ENCODE assay signal across 23 mouse cellular contexts in the genomic region with DNA sequence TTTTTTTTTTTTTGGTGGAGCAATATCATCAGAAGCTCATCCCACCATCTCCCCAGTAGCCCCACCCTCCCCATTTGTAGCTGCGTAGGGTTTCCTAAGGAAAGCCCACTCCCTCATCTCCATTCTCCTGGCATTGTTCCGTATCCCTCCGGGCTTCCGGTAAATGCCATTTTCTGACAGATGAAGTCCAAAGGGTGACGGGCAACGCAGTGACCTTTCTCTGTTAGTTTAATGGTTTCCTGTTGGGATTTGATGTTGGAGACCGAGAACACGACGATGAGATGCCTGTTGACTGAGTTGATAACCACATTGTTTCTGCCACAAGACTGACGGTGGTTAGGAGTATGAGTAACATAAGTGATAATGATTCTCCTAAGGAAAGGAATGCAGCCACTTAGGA.
DNase-seq lines count a peak whose midpoint lies in the region; TF ChIP-seq lines count a peak whose summit lies in the region.
"Had no signal": no experiment of that assay in that cellular context is flagged by ENCODE, and none has a peak within 500 bp of the region (broad histone marks: within the 10 kb centered on the region; RNA-seq: fewer than 3 reads in every experiment).

No protein-coding gene starts in this region.

- no peaks in the 10 kb centered on the region for H3K79me2 ChIP-seq in C2C12 (ENCODE audit: control insufficient read depth, insufficient read depth)

- no peak for TF ChIP-seq CTCF in C2C12 (IDR thresholded peaks at IDR 0.05; ENCODE audit: control insufficient read depth, insufficient read depth, insufficient read length)

- no peaks in the 10 kb centered on the region for H3K79me3 ChIP-seq in C2C12 (ENCODE audit: low read depth)

- intact Hi-C loops in left cerebral cortex, postnatal 36 days (cut with DNase I) = no loop called here

- H3K4me3 ChIP-seq in C2C12 (ENCODE audit: insufficient read depth, poor library complexity, severe bottlenecking) = no peak overlapping the region
- H3K4me3 ChIP-seq: embryonic facial prominence, embryonic 12.5 days; embryonic facial prominence, embryonic 15.5 days; gastrocnemius, adult 2 months; heart, embryonic 12.5 days; heart, embryonic 15.5 days; hindbrain, embryonic 10.5 days; hindbrain, embryonic 13.5 days had no signal

- DNase-seq in lung, postnatal 10 days = peak; percentile 63
- DNase-seq in lung, postnatal 25 days (ENCODE audit: low spot score) = no peak
- DNase-seq in lung, postnatal 4 days = peak; percentile 45 to 60
- no peak for DNase-seq in left cerebral cortex, postnatal 36 days (ENCODE audit: low spot score in 2 of 2)
- no peak for DNase-seq in gastrocnemius, postnatal 25 days
- DNase-seq: adrenal gland, postnatal 10 days; cerebellum, adult 11 months; cerebellum, adult 2 months; cerebellum, adult 9-11 months; cerebellum, postnatal 25 days; forebrain, postnatal 0 days; gastrocnemius, adult 2 months; gastrocnemius, postnatal 14 days; heart, adult 18-20 months; heart, postnatal 10 days; heart, postnatal 36 days had no signal

- H3K36me3 ChIP-seq in C2C12 (ENCODE audit: control insufficient read depth, insufficient read depth) = no peaks in the 10 kb centered on the region
- H3K36me3 ChIP-seq: embryonic facial prominence, embryonic 12.5 days; embryonic facial prominence, embryonic 15.5 days; heart, embryonic 12.5 days; heart, embryonic 15.5 days; hindbrain, embryonic 10.5 days; hindbrain, embryonic 13.5 days had no signal

- no peak overlapping the region for H3ac ChIP-seq in C2C12 (ENCODE audit: control insufficient read depth, insufficient read length, low read depth)

- no peaks in the 10 kb centered on the region for H3K27me3 ChIP-seq in C2C12 (ENCODE audit: control insufficient read depth, insufficient read depth, insufficient read length)
- H3K27me3 ChIP-seq: embryonic facial prominence, embryonic 15.5 days; heart, embryonic 12.5 days; heart, embryonic 15.5 days had no signal

TF ChIP-seq in C2C12, 6 proteins besides CTCF, POLR2A, EP300 and RAD21:
- TF ChIP-seq MAX (IDR thresholded peaks at IDR 0.05) (no peak), FOSL1 (IDR thresholded peaks at IDR 0.05; ENCODE audit: insufficient read depth, low read length, poor library complexity, severe bottlenecking) (peak; percentile 31)

Comparison
In these comparisons a context has a peak if more than half of its experiments do, and no peak if none do; other contexts are left out.
1. DNase-seq: peak in lung, postnatal 10 days (single experiment) and lung, postnatal 4 days (2 of 2); none in lung, postnatal 25 days (single experiment), left cerebral cortex, postnatal 36 days (0 of 2) and gastrocnemius, postnatal 25 days (single experiment).